Mouse (Mus musculus) G1E (cell line): ENCODE results near the gene Boc. TPM values are rescaled to one million over a fixed set of nuclear protein-coding genes. Genes with fewer than 3 reads are reported as not detected.

Experiments used
- ATAC-seq: 2 replicates; pipeline ENCODE4 v1.8.0; 2016; ENCODE audit warnings: mild to moderate bottlenecking; ENCODE audit not compliant: insufficient number of reproducible peaks, poor library complexity, low FRiP score, severe bottlenecking; ENCODE audit errors: extremely low read depth
- DNase-seq: peaks from one replicate; pipeline ENCODE4 v3.0.0; 2012; ENCODE audit warnings: low spot score
- H3K27me3 ChIP-seq: 2 replicates; pipeline ENCODE4 v1.6.1; 2012; ENCODE audit warnings: mild to moderate bottlenecking, low read length, inconsistent platforms; ENCODE audit not compliant: insufficient read depth
- H3K36me3 ChIP-seq: replicated peaks from 2 replicates; pipeline ENCODE3; 2012; ENCODE audit warnings: mild to moderate bottlenecking, inconsistent platforms
- H3K4me1 ChIP-seq: 2 replicates; pipeline ENCODE4 v1.6.1; 2012; ENCODE audit warnings: low read depth, low read length, inconsistent platforms, mixed read lengths; ENCODE audit not compliant: insufficient read depth
- H3K4me3 ChIP-seq: 2 replicates; pipeline ENCODE4 v1.5.1; 2012; ENCODE audit warnings: low read depth, mild to moderate bottlenecking, inconsistent platforms, low read length, moderate library complexity, mixed read lengths
- H3K9me3 ChIP-seq: replicated peaks from 2 replicates; pipeline ENCODE4 v1.6.1; 2012; ENCODE audit warnings: inconsistent platforms
- CTCF ChIP-seq: IDR thresholded peaks from 2 replicates; pipeline ENCODE4 v1.5.1; 2012; ENCODE audit warnings: low read depth, low read length, inconsistent platforms, mixed read lengths
- GATA1 ChIP-seq: IDR thresholded peaks from 2 replicates; pipeline ENCODE4 v1.6.1; 2012; ENCODE audit warnings: borderline replicate concordance, low read length, inconsistent platforms, mixed read lengths
- GATA2 ChIP-seq: IDR thresholded peaks from 2 replicates; pipeline ENCODE4 v1.6.1; 2012; ENCODE audit warnings: low read depth, low read length, inconsistent platforms, borderline replicate concordance
- POLR2AphosphoS5 ChIP-seq: IDR thresholded peaks from 2 replicates; pipeline ENCODE4 v1.6.1; 2012; ENCODE audit warnings: low read depth, low read length, inconsistent platforms; ENCODE audit not compliant: insufficient replicate concordance
- TAL1 ChIP-seq: conservative IDR thresholded peaks from 2 replicates; pipeline ENCODE4 v1.6.1; 2012; ENCODE audit warnings: low read depth, low read length, inconsistent platforms, mixed read lengths
- polyA plus RNA-seq: library from polyadenylated mRNA; stranded (reverse); fragments of >175 nt; gene quantifications from 2 replicates; pipeline ENCODE4 v1.2.3, GENCODE M21; 2012
- total RNA-seq, 2 experiments: library from RNA; stranded (forward) in 1 of 2; stranded (reverse) in 1 of 2; fragments of 200-1000 nt in 1 of 2; fragments of >200 nt in 1 of 2; fragmentation: Nextera tagmentation in 1 of 2; gene quantifications; 2 replicates each; pipeline ENCODE4 v1.2.3; 2014 to 2017

Boc gene
- not detected in 2 replicates for total RNA-seq (2014; fragmentation: Nextera tagmentation)
- under 0.01 TPM in 1 of 2 replicates, not detected in the other for total RNA-seq (2017)
- polyA plus RNA-seq = not detected in 2 replicates

DNA sequence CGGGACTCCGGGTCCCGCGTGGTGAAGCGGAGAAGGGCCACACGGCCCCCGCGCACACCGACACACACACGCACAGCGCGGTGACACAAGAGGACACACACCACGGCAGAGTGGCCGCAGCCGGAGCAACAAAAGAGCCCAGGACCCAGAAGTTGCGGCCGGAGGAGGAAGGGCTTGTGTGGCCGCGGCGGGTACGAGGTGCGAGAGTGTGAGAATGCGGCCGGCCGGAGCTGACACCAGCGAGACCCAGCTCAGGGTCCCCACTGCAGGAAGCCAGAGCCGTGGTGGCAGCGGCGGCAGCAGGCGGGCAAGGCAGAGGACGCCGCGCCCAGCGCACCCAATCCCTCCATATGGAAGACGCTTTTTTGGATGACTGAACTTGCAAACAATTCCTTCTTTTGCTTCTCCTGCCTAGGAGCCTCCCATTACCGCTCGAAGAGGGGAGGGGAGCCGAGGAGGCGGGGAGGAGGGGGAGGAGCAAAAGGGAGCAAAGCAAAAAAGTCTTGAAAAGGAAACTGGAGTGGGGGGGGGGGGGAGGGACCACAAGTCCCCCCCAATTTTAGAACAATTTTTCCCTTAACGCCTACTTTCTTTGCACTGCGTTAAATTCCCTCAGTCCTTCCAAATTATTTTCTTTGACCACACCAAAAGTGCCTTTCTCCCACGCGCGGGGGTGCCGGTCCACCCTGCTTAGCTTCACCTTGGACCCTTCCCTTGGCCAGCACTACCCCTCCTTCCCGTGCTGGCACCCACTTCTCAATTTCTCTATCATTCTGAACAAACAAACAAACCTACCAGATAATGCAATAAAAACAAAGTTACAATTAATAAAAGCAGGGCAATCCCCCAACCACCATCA is at the start of gene Boc:
Gene Boc (minus strand): TSS at position 427 of the 859 bp plus-strand sequence.
- Histone ChIP-seq H3K4me3 (no peak within 1 kb of the TSS), H3K9me3 (no peaks in the 10 kb centered on the region), H3K4me1 (no peaks in the 10 kb centered on the region), H3K27me3 (peaks cover 6% of the 10 kb centered on the region; the same call in 1 of the 2 replicates), H3K36me3 (no peaks in the 10 kb centered on the region)
- DNase-seq = no peak
- TF ChIP-seq GATA1 (no peak), POLR2AphosphoS5 (no peak), TAL1 (no peak), CTCF (no peak), GATA2 (no peak)
- ATAC-seq = no peak

DNA sequence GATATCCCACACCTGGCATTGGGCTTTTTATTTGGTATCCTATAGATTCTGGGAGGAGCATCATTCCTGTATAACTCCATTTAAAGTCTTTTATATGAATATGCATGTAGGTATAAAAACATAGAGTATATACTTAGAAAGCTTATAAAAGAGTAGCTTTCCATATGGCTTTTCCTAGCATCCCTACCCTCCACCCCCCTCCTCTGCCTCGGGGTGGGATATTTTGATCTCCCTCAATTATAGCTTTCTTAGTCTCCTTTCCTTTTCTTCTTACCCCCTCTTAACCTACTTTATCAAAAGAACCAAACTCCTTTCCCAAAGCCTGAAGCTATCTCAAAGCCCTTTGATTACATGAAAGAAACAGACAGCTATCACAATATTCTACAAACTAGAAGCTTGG is 47.9 kb upstream of the Boc start:
- no peaks in the 10 kb centered on the region for H3K36me3 ChIP-seq
- ATAC-seq = no peak
- peaks cover 3% of the 10 kb centered on the region; the same call in 1 of the 2 replicates for H3K4me1 ChIP-seq
- no peaks in the 10 kb centered on the region for H3K9me3 ChIP-seq
- no peak for DNase-seq
- H3K27me3 ChIP-seq = no peaks in the 10 kb centered on the region
- TF ChIP-seq TAL1 (no peak), POLR2AphosphoS5 (no peak), CTCF (no peak), GATA1 (no peak), GATA2 (no peak)
- H3K4me3 ChIP-seq = no peak overlapping the region

DNA sequence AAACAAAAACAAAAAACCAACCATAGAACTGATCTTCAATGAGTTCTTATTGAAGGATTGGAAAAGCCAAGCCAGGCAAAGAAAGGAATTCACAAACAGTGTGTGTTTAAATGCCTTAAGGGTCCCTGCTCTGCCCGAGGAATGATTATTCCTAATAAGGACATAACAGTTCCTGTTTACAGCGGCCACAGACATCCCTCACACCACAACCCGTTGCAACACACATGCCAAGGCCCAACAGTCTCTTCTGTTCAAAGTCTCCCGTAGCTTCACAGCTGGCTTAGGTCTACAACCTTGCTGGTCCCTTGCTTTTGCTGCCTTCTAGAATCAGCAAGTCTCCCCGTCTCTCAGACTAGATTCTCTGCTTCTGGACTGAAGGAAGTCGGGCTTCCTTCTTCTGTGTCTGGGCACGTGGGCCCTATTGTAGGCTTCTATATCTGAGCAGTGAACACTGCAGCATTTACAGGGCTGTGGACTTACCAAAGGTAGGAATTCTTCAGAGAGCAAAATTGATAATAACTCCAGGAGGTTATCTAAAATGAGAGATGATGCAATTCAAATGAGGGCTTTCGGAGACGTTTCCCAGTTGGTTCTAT is 45.4 kb upstream of the Boc start:
- Histone ChIP-seq H3K9me3 (no peaks in the 10 kb centered on the region), H3K4me1 (no peaks in the 10 kb centered on the region), H3K4me3 (no peak overlapping the region), H3K36me3 (no peaks in the 10 kb centered on the region), H3K27me3 (no peaks in the 10 kb centered on the region)
- ATAC-seq (no peak), DNase-seq (no peak)
- TF ChIP-seq TAL1 = no peak
- TF ChIP-seq CTCF = no peak
- TF ChIP-seq GATA1 = no peak
- TF ChIP-seq POLR2AphosphoS5 = no peak
- no peak for TF ChIP-seq GATA2

- DNase-seq (no peak), ATAC-seq (no peak)
- Histone ChIP-seq H3K36me3 (no peaks in the 10 kb centered on the region), H3K4me3 (no peak overlapping the region), H3K4me1 (no peaks in the 10 kb centered on the region), H3K27me3 (no peaks in the 10 kb centered on the region), H3K9me3 (no peaks in the 10 kb centered on the region)
- TF ChIP-seq CTCF (no peak), TAL1 (no peak), GATA2 (no peak), GATA1 (no peak)
These were observed 43.5 kb upstream of the Boc start for GRCm38 (mm10) chr16:44601999-44602794.

DNA sequence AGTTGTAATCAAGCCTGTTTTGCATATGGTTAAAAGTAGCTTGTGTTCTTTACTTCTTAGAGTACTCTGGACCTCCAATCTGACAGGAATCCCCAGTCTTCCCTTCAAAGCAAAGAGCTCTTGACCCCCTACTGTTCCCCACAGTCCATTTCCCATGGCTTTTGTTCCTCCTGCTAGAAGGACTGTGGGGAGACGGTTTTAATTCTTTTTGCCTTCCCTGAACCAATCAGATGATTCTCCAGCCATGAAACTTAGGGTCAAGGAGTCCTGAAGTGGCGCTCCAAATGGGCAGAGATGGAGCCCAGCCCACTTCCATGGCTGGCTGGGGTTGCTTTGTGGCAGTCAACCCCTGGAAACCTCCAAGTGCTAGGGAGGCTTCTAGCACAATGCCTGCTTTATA is 42.5 kb upstream of the Boc start:
- TF ChIP-seq TAL1 (no peak), GATA2 (no peak), GATA1 (no peak), CTCF (no peak), POLR2AphosphoS5 (no peak)
- DNase-seq = no peak
- no peak for ATAC-seq
- no peaks in the 10 kb centered on the region for H3K4me1 ChIP-seq
- no peaks in the 10 kb centered on the region for H3K36me3 ChIP-seq
- H3K27me3 ChIP-seq = no peaks in the 10 kb centered on the region
- no peak overlapping the region for H3K4me3 ChIP-seq
- H3K9me3 ChIP-seq = no peaks in the 10 kb centered on the region

DNA sequence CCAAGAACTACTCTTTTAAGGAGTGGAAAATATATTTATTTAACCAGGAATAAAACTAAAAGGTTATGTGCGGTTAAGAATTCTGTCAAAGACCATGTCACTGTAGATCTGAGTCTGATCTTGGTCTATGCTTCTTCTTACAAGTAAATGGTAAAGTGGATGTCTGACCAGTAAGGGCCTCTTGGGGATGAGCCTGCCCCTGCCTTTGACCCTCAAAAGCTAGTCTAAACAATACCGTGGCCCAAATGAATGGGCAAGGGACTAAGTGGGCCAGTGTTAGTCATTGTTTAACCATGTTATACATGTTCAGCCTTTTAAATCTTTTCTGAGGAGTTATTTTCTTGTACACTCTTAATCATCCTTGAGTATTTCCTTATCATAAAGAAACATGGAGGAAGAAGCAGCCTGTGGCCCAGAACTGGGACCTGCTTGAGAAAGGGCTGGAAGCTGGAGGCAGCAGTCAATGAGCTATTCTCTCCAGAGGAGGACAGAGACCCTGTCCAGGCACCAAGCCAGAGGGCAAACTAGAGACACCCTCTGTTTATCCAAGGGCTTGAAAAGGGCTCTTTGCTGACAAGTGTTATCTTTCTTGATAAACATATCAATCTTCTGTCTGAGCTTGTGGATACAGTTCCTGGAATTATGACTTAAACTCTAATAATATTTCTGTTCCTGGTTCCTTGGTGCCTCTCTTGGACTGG is 38.6 kb upstream of the Boc start:
- Histone ChIP-seq H3K9me3 (no peaks in the 10 kb centered on the region), H3K36me3 (no peaks in the 10 kb centered on the region), H3K27me3 (no peaks in the 10 kb centered on the region), H3K4me1 (no peaks in the 10 kb centered on the region), H3K4me3 (no peak overlapping the region)
- DNase-seq (no peak), ATAC-seq (no peak)
- TF ChIP-seq POLR2AphosphoS5 (no peak), TAL1 (no peak), GATA1 (no peak), GATA2 (no peak), CTCF (no peak)
